Mouse (Mus musculus): ENCODE results near the gene Tcp11.

- TF ChIP-seq CTCF (IDR thresholded peaks at IDR 0.05; ENCODE audit: low read depth), result no peak
- no peak for TF ChIP-seq EP300 (IDR thresholded peaks at IDR 0.05; ENCODE audit: low read depth)
Observed at GRCm38 (mm10) chr17:28099086-28099485, 18.6 kb upstream of the Tcp11 start.

Measured in heart, postnatal 0 days (tissue).